Mouse (Mus musculus): ENCODE measurements around the gene Tnfsf15.

The Tnfsf15 gene

DNA sequence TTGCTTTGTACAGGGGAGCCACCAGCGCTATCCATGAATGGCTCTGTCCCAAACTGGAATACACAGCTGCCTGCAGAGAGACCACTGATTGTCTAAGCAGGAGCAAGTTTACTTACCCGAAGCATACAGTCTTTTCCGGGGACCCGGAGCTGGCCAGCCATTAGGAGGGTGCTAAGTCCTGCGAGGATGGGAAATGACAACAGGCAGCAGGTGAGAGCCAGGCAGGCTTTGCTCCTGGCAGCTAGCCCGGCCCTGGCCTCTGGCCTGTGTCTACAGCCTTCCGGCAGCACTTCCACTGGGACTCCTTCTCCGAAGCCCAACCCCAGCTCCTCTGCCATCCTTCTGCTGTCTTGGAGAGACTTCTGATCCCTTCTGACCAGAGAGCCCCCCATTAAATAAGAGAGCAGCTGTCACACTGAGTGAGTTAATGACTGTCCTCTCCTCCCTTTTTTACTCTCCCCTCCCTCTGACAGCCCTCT is at the start of gene Tnfsf15:
Gene Tnfsf15, minus strand, starts transcription at position 421 of the 479 bp plus-strand sequence.
- Histone ChIP-seq H3K4me3 (replicated peaks; ENCODE audit: low read length) (no peak within 1 kb of the TSS), H3K36me3 (ENCODE audit: insufficient read depth, low read length) (no peaks in the 10 kb centered on the region), H3K9me3 (ENCODE audit: low read length) (no peaks in the 10 kb centered on the region), H3K27me3 (ENCODE audit: insufficient read depth, low read length) (peaks cover 4% of the 10 kb centered on the region; the same call in 1 of the 2 replicates), H3K4me1 (replicated peaks; ENCODE audit: low read depth, low read length) (no peaks in the 10 kb centered on the region; the same call in 1 of the 2 replicates)
- TF ChIP-seq CTCF (conservative IDR thresholded peaks at IDR 0.05; ENCODE audit: low read length) (no peak), POU5F1 (IDR thresholded peaks at IDR 0.05; ENCODE audit: borderline replicate concordance, low read length) (no peak), NANOG (IDR thresholded peaks at IDR 0.05; ENCODE audit: borderline replicate concordance, low read length) (no peak)

DNA sequence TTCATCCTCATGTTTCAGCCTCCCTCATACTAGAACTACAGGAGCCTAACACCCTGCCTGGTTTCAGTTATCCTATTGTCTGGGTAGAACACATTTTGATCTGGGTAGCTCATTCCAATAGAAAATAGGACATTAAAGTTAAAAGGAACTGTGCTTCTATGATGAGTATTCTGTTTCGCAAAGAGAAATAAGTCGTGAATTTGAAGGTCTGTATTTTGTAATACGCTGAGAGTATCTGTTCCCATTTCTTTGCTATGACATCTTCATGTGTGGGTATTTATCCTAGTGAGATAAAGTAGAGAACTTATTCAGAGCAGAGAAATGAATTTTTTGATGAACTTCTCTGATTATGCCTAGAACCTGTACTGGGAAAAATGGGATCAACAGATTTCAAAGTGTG is 47.4 kb upstream of the Tnfsf15 start:
- H3K9me3 ChIP-seq (ENCODE audit: low read length), result no peaks in the 10 kb centered on the region
- no peak for TF ChIP-seq CTCF (conservative IDR thresholded peaks at IDR 0.05; ENCODE audit: low read length)
- no peak for TF ChIP-seq POU5F1 (IDR thresholded peaks at IDR 0.05; ENCODE audit: borderline replicate concordance, low read length)
- TF ChIP-seq NANOG (IDR thresholded peaks at IDR 0.05; ENCODE audit: borderline replicate concordance, low read length), result no peak
- H3K36me3 ChIP-seq (ENCODE audit: insufficient read depth, low read length), result no peaks in the 10 kb centered on the region
- no peak overlapping the region for H3K4me3 ChIP-seq (replicated peaks; ENCODE audit: low read length)
- no peaks in the 10 kb centered on the region for H3K27me3 ChIP-seq (ENCODE audit: insufficient read depth, low read length)
- H3K4me1 ChIP-seq (replicated peaks; ENCODE audit: low read depth, low read length), result no peaks in the 10 kb centered on the region

DNA sequence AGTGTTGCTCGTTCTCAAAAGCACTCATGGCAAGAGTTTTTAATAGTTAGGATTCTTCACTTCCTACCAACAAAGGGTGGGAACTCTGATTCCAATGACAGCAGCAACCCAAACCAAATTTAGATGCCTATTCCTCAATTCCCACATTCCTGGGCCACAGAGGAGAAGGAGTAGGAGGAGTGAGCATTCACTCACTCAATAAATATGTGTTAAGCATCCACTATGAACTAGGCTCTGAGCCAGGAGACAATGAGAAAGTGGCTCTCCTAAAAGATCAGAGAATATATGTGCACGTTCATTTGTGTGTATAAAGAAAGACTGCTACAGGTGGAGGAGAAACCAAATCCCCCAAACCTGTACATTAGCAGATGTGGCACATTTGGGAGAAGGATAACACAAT is 40.6 kb upstream of the Tnfsf15 start:
- Histone ChIP-seq H3K36me3 (ENCODE audit: insufficient read depth, low read length) (no peaks in the 10 kb centered on the region), H3K27me3 (ENCODE audit: insufficient read depth, low read length) (no peaks in the 10 kb centered on the region), H3K4me3 (replicated peaks; ENCODE audit: low read length) (no peak overlapping the region), H3K9me3 (ENCODE audit: low read length) (no peaks in the 10 kb centered on the region), H3K4me1 (replicated peaks; ENCODE audit: low read depth, low read length) (no peaks in the 10 kb centered on the region)
- TF ChIP-seq CTCF (conservative IDR thresholded peaks at IDR 0.05; ENCODE audit: low read length), result no peak
- TF ChIP-seq POU5F1 (IDR thresholded peaks at IDR 0.05; ENCODE audit: borderline replicate concordance, low read length), result no peak
- TF ChIP-seq NANOG (IDR thresholded peaks at IDR 0.05; ENCODE audit: borderline replicate concordance, low read length), result no peak

DNA sequence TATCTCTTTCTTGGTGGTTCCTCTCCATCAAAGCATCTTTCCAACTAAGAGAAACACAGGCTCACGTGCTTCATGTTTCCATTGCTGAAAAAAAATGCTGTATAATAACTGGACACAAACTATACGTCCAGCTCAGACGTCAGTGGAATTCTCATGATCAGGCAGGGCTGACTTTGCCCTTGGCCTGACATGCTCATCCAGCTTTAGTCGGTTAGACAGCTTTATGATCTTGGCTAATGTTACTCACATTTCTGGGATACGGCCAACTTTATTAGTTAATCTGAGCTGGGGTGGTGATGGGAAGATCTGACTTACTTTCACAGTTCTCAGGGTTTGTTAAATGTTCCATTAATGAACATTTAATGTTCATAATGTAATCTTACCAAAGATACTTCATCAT is 38.9 kb upstream of the Tnfsf15 start:
- H3K9me3 ChIP-seq (ENCODE audit: low read length), result no peaks in the 10 kb centered on the region
- H3K27me3 ChIP-seq (ENCODE audit: insufficient read depth, low read length), result no peaks in the 10 kb centered on the region
- no peaks in the 10 kb centered on the region for H3K4me1 ChIP-seq (replicated peaks; ENCODE audit: low read depth, low read length)
- TF ChIP-seq POU5F1 (IDR thresholded peaks at IDR 0.05; ENCODE audit: borderline replicate concordance, low read length) (no peak), CTCF (conservative IDR thresholded peaks at IDR 0.05; ENCODE audit: low read length) (no peak), NANOG (IDR thresholded peaks at IDR 0.05; ENCODE audit: borderline replicate concordance, low read length) (no peak)
- H3K4me3 ChIP-seq (replicated peaks; ENCODE audit: low read length), result no peak overlapping the region
- H3K36me3 ChIP-seq (ENCODE audit: insufficient read depth, low read length), result no peaks in the 10 kb centered on the region

DNA sequence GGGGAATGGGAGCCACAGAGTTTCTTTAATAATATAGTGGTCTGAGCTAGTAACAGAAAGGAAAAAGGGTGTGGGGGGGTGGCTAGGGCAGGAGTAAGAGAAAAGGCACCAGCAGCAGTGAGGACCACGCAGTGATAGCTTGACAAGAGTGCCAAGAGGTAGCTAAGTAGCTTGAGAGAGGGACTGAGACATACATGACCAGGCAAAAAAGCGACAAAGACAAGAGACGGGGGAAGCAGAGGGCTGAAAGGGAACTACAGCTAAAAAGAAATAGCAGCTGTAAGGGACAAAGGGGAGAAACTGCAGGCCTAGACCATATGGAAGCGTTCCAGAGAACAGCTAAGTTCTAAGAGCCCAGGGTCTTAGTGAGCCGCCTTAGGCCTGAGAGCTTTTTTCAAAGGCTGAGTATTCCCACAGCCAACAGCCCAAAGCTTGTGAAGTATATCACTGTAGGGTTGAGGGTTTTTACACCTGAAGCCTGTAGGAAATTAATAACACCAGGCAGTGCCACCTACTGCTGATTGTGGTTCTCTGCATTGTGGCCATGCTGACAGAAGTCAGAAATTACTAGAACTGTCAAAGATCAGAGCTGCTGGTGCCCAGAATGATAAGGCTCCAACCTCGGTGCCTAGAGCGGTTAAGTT is 38.2 kb upstream of the Tnfsf15 start:
- H3K4me1 ChIP-seq (replicated peaks; ENCODE audit: low read depth, low read length), result no peaks in the 10 kb centered on the region

DNA sequence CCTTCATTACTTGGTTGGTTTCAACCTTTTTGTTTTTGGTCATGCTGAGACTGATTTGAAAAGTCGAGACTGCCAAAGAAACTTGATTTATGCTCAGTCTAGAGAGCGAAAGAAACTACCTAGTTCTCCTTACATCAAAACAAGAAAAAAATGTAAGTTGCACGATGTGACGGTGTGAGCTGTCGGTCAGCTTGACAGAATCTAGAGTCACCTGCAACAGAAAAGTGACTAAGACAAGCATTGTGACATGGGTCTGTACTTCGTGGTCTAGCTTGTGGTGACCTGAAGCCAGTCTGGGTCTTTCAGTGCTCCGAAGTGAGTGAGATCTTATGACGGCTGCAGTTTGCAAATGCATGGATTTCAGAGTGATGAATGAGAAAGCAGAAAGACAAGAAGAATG is 32.3 kb upstream of the Tnfsf15 start:
- H3K4me3 ChIP-seq (replicated peaks; ENCODE audit: low read length), result no peak overlapping the region
- no peaks in the 10 kb centered on the region for H3K36me3 ChIP-seq (ENCODE audit: insufficient read depth, low read length)
- H3K27me3 ChIP-seq (ENCODE audit: insufficient read depth, low read length), result no peaks in the 10 kb centered on the region
- H3K4me1 ChIP-seq (replicated peaks; ENCODE audit: low read depth, low read length), result no peaks in the 10 kb centered on the region
- TF ChIP-seq POU5F1 (IDR thresholded peaks at IDR 0.05; ENCODE audit: borderline replicate concordance, low read length) (no peak), CTCF (conservative IDR thresholded peaks at IDR 0.05; ENCODE audit: low read length) (no peak), NANOG (IDR thresholded peaks at IDR 0.05; ENCODE audit: borderline replicate concordance, low read length) (no peak)
- no peaks in the 10 kb centered on the region for H3K9me3 ChIP-seq (ENCODE audit: low read length)

More for the DNA sequence above, 38.2 kb upstream of the Tnfsf15 start:
- Histone ChIP-seq H3K4me3 (replicated peaks; ENCODE audit: low read length) (no peak overlapping the region), H3K27me3 (ENCODE audit: insufficient read depth, low read length) (no peaks in the 10 kb centered on the region), H3K36me3 (ENCODE audit: insufficient read depth, low read length) (no peaks in the 10 kb centered on the region), H3K9me3 (ENCODE audit: low read length) (no peaks in the 10 kb centered on the region)
- no peak for TF ChIP-seq CTCF (conservative IDR thresholded peaks at IDR 0.05; ENCODE audit: low read length)

DNA sequence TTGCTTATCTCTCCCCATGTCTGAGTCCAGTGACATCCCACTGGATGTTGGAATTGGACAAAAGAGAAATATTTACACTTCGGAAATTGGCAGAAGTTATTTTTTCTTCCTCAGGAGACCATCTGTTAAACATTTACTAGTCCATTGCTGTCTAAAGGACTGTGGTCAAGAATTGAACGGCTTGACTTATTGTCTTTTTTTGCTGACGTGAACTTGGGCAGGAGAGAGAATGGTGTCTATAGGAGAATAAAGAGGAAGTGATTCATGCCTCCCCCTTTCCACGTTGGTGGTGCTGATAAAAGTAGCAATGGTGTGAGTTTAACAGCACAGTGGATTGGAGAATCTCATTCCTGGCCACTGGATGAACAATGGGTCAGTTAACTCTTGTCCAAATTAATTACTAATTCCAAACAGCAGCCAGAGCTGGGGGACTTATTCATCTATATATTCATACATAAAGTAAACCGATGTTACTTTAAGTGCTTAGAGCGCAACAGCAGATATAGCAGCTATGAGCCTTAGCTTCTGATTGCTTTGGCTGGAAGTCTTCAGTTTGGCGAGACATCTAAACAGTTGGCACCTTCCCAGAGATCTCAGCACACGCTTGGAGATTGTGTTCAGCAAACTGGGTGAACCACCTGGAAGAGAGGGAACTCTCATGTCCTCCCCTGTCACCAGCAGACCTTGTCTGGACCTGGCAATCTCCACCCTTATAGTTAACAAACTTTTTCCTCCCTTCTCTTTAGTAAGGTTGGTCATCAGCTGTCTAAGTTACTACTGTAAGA is 28.6 kb upstream of the Tnfsf15 start:
- Histone ChIP-seq H3K4me1 (replicated peaks; ENCODE audit: low read depth, low read length) (no peaks in the 10 kb centered on the region), H3K27me3 (ENCODE audit: insufficient read depth, low read length) (no peaks in the 10 kb centered on the region), H3K9me3 (ENCODE audit: low read length) (no peaks in the 10 kb centered on the region), H3K4me3 (replicated peaks; ENCODE audit: low read length) (no peak overlapping the region), H3K36me3 (ENCODE audit: insufficient read depth, low read length) (no peaks in the 10 kb centered on the region)
- TF ChIP-seq CTCF (conservative IDR thresholded peaks at IDR 0.05; ENCODE audit: low read length) (no peak), NANOG (IDR thresholded peaks at IDR 0.05; ENCODE audit: borderline replicate concordance, low read length) (no peak), POU5F1 (IDR thresholded peaks at IDR 0.05; ENCODE audit: borderline replicate concordance, low read length) (no peak)

DNA sequence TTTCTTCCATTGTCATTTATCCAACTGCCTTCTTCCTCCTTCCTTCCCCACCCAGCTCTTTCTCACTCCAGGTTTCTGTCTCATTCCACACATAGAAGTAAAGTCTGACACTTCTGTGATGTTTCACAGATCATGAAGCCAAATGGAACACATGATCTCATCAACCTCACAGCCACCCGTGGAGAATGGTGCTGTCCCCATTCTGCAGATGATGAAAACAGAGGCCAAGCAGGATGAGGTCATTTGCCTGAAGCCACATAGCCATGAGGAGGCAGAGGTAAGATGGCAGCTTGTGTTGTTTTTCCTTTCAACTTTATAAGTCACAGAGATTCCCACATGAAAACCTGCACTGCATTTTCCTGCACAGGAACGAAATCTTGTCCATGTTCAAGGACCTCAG is 27.6 kb upstream of the Tnfsf15 start:
- no peaks in the 10 kb centered on the region for H3K36me3 ChIP-seq (ENCODE audit: insufficient read depth, low read length)
- no peaks in the 10 kb centered on the region for H3K27me3 ChIP-seq (ENCODE audit: insufficient read depth, low read length)
- H3K4me1 ChIP-seq (replicated peaks; ENCODE audit: low read depth, low read length), result no peaks in the 10 kb centered on the region
- TF ChIP-seq NANOG (IDR thresholded peaks at IDR 0.05; ENCODE audit: borderline replicate concordance, low read length) (no peak), CTCF (conservative IDR thresholded peaks at IDR 0.05; ENCODE audit: low read length) (no peak), POU5F1 (IDR thresholded peaks at IDR 0.05; ENCODE audit: borderline replicate concordance, low read length) (no peak)
- H3K9me3 ChIP-seq (ENCODE audit: low read length), result no peaks in the 10 kb centered on the region
- no peak overlapping the region for H3K4me3 ChIP-seq (replicated peaks; ENCODE audit: low read length)
